Mouse (Mus musculus) urinary bladder, postnatal 4 days (tissue): ENCODE measurements around the gene Xylt1.

Experiments
- DNase-seq, 2 experiments: peaks; one replicate each; pipeline ENCODE4 v3.0.0; 2021 to 2022; ENCODE audit warnings: low spot score in 2 of 2

Gene Xylt1

GRCm38 (mm10) chr7:117699343-117699985 lies 318.7 kb downstream of the Xylt1 start:
- no peak for DNase-seq

- DNase-seq = no peak
Observed at GRCm38 (mm10) chr7:117700066-117700465, 319.3 kb downstream of the Xylt1 start.

- no peak for DNase-seq
Observed at GRCm38 (mm10) chr7:117709901-117710607, 329.3 kb downstream of the Xylt1 start.

- no peak for DNase-seq
Observed at GRCm38 (mm10) chr7:117716876-117717408, 336.2 kb downstream of the Xylt1 start.

GRCm38 (mm10) chr7:117720426-117720825 lies 339.6 kb downstream of the Xylt1 start:
- DNase-seq = no peak
